Mouse (Mus musculus): ENCODE results near the gene Brox.

DNA sequence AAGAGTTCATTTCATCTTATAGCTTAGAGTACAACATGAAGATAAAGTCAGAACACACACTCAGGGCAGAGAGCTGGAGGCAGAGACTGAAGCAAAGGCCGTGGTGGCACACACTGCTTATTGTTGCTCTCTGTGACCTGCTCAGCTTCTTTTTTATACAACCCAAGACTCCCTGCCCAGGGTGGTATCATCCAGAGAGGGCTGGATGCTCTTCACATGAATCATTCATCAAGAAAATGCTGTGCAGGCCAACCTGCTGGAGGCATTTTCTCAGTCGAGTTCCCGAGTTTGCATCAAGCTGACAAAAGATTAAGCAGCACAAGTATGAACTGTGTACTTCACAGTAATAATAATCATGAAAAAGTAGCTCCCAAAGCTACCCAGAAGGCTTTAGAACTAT, 8.7 kb downstream of the Brox start:
- TF ChIP-seq CTCF (IDR thresholded peaks at IDR 0.05; ENCODE audit: insufficient read depth, low read depth, low read length) (no peak), POLR2A (IDR thresholded peaks at IDR 0.05; ENCODE audit: insufficient read depth, low read depth, low read length) (no peak)

All from olfactory bulb, adult 2 months (tissue).